Mouse (Mus musculus) stomach, embryonic 14.5 days (tissue): ENCODE results near the gene AI467606. TPM values are rescaled to one million over a fixed set of nuclear protein-coding genes. Genes with fewer than 3 reads are reported as not detected.

ENCODE experiments used
- ATAC-seq: fragments of 200-750 bp; cut with Nextera tagmentation; 2 replicates; pipeline ENCODE4 v1.8.0; 2017; ENCODE audit warnings: low read depth, moderate TSS enrichment; ENCODE audit not compliant: insufficient number of reproducible peaks, insufficient read depth, low FRiP score
- H3K27ac ChIP-seq: fragments of 300-500 bp; sonication (generic); 2 replicates; pipeline ENCODE4 v1.5.1; 2014; ENCODE audit warnings: mild to moderate bottlenecking, low read length, moderate library complexity, mixed read lengths
- H3K27me3 ChIP-seq: fragments of 300-500 bp; sonication (generic); 2 replicates; pipeline ENCODE4 v1.6.1; 2014; ENCODE audit warnings: low read length, control low read depth, mixed read lengths; ENCODE audit not compliant: control insufficient read depth, insufficient read depth
- H3K36me3 ChIP-seq: fragments of 300-500 bp; sonication (generic); 2 replicates; pipeline ENCODE4 v1.6.1; 2014; ENCODE audit warnings: mild to moderate bottlenecking, control low read depth, low read length, moderate library complexity, mixed read lengths; ENCODE audit not compliant: control insufficient read depth, insufficient read depth
- H3K4me1 ChIP-seq: fragments of 300-500 bp; sonication (generic); 2 replicates; pipeline ENCODE4 v1.6.1; 2014; ENCODE audit warnings: low read length, control low read depth, mixed read lengths; ENCODE audit not compliant: control insufficient read depth, insufficient read depth
- H3K4me2 ChIP-seq: fragments of 300-500 bp; sonication (generic); replicated peaks from 2 replicates; pipeline ENCODE4 v1.6.1; 2014; ENCODE audit warnings: low read depth, low read length, control low read depth
- H3K4me3 ChIP-seq: fragments of 300-500 bp; sonication (generic); 2 replicates; pipeline ENCODE4 v1.5.1; 2014; ENCODE audit warnings: low read depth, low read length, control low read depth
- H3K9ac ChIP-seq: fragments of 300-500 bp; sonication (generic); replicated peaks from 2 replicates; pipeline ENCODE4 v1.6.1; 2014; ENCODE audit warnings: low read depth, mild to moderate bottlenecking, control low read depth, low read length, moderate library complexity, mixed read lengths
- H3K9me3 ChIP-seq: fragments of 300-500 bp; sonication (generic); 2 replicates; pipeline ENCODE4 v1.6.1; 2016; ENCODE audit warnings: low read depth, low read length, control low read depth; ENCODE audit not compliant: control insufficient read depth
- WGBS: fragments of 180-500 bp; shearing (Covaris S2); extraction: QIAGEN DNeasy Blood & Tissue Kit; methylation state at CpG from one replicate; pipeline ENCODE4 v1.1.7; 2014; 5-methylcytosine and 5-hydroxymethylcytosine counted together
- polyA plus RNA-seq: library from polyadenylated mRNA; unstranded; fragments of >200 nt; fragmentation: Nextera tagmentation; extraction: Ambion mirVana; gene quantifications from 2 replicates; pipeline ENCODE4 v1.2.1, GENCODE M21; 2014

AI467606 gene
- polyA plus RNA-seq = 5.3 and 7.2 TPM in 2 replicates

DNA sequence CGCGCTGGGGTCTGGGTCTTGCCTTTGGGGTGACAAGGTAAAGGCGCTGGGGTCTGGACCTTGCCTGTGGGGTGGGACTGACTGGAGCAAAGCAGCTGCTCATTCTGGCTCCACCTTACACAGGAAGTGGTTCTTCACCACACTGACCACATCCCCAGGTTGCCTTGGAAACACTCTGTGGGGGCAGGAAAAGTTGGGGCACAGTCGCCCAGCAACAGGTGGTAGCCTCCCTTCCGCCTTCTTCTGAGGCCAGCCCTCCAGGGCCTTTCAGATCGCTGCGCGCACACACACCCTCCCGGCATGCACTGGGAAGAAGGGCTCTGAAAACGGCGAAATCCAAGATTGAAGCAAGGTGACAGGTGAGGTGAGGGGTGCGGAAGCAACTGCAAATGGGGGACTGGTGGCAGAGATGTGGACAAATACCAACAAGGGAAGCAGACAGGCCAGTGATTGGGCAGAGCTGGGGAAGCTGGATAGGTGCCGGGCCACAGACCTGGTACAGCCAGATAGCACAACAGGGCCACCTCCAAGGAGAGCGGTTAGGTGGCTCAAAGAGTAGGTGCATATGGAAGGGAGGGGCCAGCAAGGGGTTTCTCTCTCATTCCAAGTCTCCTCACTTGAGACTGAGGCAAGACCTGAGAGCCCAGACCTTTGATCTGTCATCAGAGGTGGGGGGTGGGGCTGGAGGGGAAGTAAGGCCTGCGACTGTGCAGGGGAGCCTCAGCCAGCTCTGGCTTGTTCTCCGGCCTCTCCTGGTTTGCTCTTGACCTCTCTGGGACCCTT, at the start of gene AI467606:
TSS of gene AI467606 (plus strand) at position 246 of the 783 bp plus-strand sequence.
- peak; percentile 50; the same call in 1 of the 2 replicates for ATAC-seq
- WGBS = 56% methylated on average over 16 of the region's 16 CpGs

DNA sequence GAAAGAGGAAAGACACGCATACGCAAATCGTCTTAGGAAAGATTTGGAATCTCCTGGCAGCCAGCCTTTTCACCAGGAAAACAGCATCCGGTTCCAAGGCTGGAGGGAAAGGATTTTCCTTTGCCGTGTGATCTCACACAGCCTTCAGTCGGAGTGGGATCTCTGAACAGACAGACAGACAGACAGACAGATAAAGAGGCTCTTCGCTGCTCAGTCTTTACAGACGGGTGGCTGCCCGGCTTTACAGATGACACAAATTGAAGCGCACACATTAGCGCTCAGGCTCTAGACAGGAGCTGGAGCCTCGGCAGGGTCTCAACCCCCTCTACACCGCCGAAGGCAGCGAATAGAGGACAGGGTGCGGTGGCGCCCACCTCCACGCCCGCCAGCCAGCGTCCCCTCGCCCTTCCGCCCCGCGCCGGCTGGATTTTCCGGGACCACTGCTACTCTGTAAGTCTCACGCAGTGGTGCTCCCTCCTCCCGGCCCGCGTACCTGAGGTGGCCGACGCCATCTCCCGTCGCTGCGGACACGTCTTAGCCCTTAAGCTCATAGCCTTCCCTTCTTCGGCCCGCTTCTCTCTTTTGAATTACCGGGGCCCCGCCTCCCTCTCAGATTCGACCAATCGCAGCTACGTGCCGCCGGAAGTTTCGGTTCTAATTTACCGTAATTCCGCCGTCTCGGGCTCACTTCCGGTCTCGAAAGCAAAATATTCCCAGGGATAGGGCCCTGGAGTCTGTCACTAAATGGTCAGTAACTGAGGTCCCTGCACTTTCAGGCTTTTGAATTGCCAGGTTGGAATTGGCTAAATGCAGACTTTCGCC, 49.1 kb upstream of the AI467606 start, which contains the start of gene Kif22:
TSS of gene Kif22 (minus strand) at position 621 of the 822 bp plus-strand sequence.
- peak within 1 kb of the TSS; percentile 54 for H3K9ac ChIP-seq
- H3K9me3 ChIP-seq = no peaks in the 10 kb centered on the region
- H3K4me3 ChIP-seq = peak within 1 kb of the TSS; percentile 62
- no peaks in the 10 kb centered on the region for H3K27me3 ChIP-seq
- H3K4me2 ChIP-seq = peak within 1 kb of the TSS; percentile 60
- WGBS = under 1% methylated on average over 53 of the region's 53 CpGs
- H3K4me1 ChIP-seq = peaks cover 6% of the 10 kb centered on the region
- ATAC-seq = peak; percentile 87
- H3K36me3 ChIP-seq = no peaks in the 10 kb centered on the region; the same call in 1 of the 2 replicates
- peak within 1 kb of the TSS; percentile 48; the same call in 1 of the 2 replicates for H3K27ac ChIP-seq

More for the DNA sequence above, at the start of gene AI467606:
- Histone ChIP-seq H3K36me3 (no peaks in the 10 kb centered on the region), H3K27me3 (no peaks in the 10 kb centered on the region), H3K4me2 (peak within 1 kb of the TSS; percentile 10; the same call in 1 of the 2 replicates), H3K27ac (peak within 1 kb of the TSS; percentile 6; the same call in 1 of the 2 replicates), H3K9ac (no peak within 1 kb of the TSS), H3K4me1 (0 out of 2 replicates have a peak, but pooled peaks cover 3% of the 10 kb centered on the region), H3K9me3 (no peaks in the 10 kb centered on the region), H3K4me3 (no peak within 1 kb of the TSS; the same call in 1 of the 2 replicates)

DNA sequence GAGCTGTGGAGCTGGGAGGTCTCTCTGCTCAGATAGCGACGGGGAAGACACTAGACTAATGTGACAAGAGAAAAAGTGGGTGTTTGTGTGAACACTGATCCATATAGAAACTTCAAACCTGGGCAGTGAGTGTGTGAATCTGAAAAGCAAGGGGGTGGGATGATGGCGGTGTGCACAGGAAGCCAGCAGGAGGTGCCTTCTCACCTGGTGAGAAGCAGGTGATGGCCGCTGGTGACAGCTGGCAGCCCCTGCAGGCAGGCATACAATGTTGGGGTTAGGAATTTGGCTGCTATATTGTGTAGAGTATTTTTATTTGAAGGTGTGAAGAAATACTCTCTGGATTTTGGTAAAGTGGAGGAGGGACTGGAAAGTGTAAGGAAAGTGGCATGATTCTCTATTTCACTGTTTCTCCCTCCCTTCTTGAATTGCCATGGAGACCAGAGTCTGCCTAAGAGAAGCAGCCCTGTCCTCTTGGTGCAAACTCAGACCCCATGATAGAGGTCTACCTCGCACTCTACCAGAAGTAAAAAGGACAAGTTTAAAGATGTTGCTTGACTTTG, 36.1 kb upstream of the AI467606 start:
- Histone ChIP-seq H3K4me3 (no peak overlapping the region), H3K27me3 (no peaks in the 10 kb centered on the region), H3K4me2 (no peak overlapping the region), H3K9me3 (no peaks in the 10 kb centered on the region), H3K4me1 (no peaks in the 10 kb centered on the region), H3K9ac (no peak overlapping the region), H3K27ac (no peak overlapping the region), H3K36me3 (no peaks in the 10 kb centered on the region)
- ATAC-seq = no peak
- 57% methylated on average over 5 of the region's 5 CpGs for WGBS

DNA sequence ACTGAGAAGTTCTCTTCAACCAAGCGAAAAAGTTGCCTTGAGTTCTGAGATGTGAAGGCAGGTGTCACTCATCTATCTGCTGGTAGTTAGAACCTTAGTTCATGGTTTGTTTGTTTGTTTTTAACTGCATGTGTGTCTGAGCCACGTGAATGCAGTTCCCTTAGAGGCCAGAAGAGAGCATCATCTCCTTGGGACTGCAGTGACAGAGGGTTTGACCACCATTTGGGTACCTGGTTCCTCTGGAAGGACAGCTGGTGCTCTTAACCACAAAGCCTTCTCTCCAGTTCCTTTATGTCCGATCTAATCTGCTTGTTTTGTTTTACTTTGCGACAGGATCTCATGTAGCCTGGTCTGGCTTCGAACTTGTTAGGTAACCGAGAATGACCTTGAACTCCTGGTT, 25.6 kb upstream of the AI467606 start:
- Histone ChIP-seq H3K9ac (no peak overlapping the region), H3K36me3 (no peaks in the 10 kb centered on the region), H3K9me3 (no peaks in the 10 kb centered on the region), H3K4me2 (no peak overlapping the region), H3K4me1 (no peaks in the 10 kb centered on the region), H3K4me3 (no peak overlapping the region), H3K27ac (no peak overlapping the region), H3K27me3 (no peaks in the 10 kb centered on the region)
- ATAC-seq = no peak
- WGBS = 85% methylated on average over 6 of the region's 6 CpGs

DNA sequence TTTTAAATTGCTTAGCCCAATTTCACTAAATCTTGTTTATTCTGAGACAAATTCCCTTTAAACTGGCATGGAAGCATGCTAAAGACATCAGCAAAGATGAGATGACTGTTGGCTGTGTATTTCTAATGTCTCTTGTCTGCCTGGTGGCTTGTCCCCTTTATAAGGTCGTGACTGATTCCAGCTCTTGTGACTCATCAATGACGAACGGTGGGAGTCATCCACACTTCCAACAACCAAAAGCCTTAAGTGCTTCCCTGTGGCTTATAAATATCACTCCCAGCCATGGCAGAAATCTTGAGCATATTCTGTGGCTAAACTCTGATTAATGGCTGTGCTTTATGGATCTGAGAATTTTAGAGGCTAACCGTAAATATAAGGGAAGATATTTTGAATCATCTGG, 24.8 kb upstream of the AI467606 start:
- Histone ChIP-seq H3K27me3 (no peaks in the 10 kb centered on the region), H3K4me2 (no peak overlapping the region), H3K27ac (no peak overlapping the region), H3K4me1 (no peaks in the 10 kb centered on the region), H3K36me3 (no peaks in the 10 kb centered on the region), H3K9me3 (no peaks in the 10 kb centered on the region), H3K4me3 (no peak overlapping the region), H3K9ac (no peak overlapping the region)
- no peak for ATAC-seq
- WGBS = 63% methylated on average over 4 of the region's 4 CpGs

DNA sequence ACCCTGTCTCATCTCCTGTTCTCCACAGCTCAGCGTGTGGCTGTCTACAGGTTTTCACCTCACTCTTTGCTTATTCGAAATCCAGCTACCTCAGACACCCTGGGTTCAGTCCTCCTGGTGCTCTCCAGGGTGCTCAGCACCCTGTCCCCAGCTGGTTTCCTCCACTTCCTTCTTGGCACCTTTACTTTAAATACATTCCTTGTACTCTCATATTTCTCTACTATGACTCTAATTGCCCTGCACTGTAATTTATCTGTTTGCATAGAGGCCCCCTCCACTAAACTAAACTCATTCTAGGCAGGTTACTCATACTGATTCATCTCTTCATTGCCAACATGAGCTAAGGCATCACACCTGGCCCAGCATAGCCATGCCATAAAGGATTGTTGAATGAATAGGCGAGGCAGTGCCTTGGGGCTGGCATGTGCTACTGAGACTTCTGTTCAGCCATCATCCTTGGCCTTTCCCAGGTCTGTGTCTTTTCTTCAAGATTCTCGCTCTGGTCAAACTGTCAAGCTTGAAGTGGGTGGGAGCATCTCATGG, 20.2 kb upstream of the AI467606 start:
- Histone ChIP-seq H3K9me3 (no peaks in the 10 kb centered on the region), H3K4me1 (no peaks in the 10 kb centered on the region), H3K36me3 (no peaks in the 10 kb centered on the region), H3K27ac (no peak overlapping the region), H3K9ac (no peak overlapping the region), H3K27me3 (no peaks in the 10 kb centered on the region), H3K4me2 (no peak overlapping the region), H3K4me3 (no peak overlapping the region)
- 66% methylated on average over 4 of the region's 4 CpGs for WGBS
- ATAC-seq = no peak

DNA sequence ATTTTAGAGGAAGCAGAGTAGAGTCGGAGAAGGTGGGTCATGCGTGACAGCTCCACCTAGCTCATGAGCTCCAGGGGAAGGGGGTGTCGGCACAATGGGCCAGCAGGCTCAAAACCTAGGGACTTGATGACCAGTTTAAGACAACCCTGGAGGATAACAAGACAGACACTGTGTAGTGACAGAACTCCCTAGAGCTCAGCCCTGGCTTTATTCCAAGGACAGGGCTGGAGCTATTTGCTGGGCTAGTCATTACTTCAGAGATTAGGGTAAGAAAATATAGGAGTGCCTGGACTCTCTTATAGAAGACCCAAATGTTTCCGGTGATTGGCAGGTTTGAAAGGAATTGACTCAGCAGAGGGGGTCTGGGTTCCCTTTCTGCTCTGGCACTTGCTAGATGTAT, 17.9 kb upstream of the AI467606 start:
- H3K9ac ChIP-seq = no peak overlapping the region
- no peaks in the 10 kb centered on the region for H3K27me3 ChIP-seq
- H3K9me3 ChIP-seq = no peaks in the 10 kb centered on the region
- ATAC-seq = no peak
- no peak overlapping the region for H3K4me2 ChIP-seq
- no peak overlapping the region for H3K4me3 ChIP-seq
- no peaks in the 10 kb centered on the region for H3K36me3 ChIP-seq
- no peak overlapping the region for H3K27ac ChIP-seq
- no peaks in the 10 kb centered on the region for H3K4me1 ChIP-seq
- WGBS = 92% methylated on average over 4 of the region's 4 CpGs

DNA sequence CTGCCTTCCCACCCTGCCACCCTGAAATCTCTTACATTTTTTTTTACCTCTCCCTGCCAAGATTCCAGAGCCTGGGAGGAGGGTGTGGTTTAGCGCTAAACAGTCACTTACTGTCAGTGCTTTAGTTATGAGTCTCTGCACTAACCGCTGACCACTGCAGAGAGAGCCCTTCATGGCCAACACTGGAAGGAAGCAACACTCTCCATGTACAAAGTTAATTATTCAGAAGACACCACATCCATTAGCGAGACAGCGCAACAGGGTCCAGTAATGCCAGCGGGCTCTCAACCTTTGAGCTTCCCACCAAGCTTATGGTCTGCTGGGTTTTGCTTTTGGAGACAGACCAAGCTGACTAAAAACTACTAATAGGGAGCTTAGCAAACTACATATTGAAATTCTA, 15.0 kb upstream of the AI467606 start:
- Histone ChIP-seq H3K9ac (no peak overlapping the region), H3K4me3 (no peak overlapping the region), H3K4me2 (no peak overlapping the region), H3K9me3 (no peaks in the 10 kb centered on the region), H3K4me1 (no peaks in the 10 kb centered on the region), H3K27ac (no peak overlapping the region), H3K36me3 (no peaks in the 10 kb centered on the region), H3K27me3 (no peaks in the 10 kb centered on the region)
- 87% methylated on average over 5 of the region's 5 CpGs for WGBS
- ATAC-seq = no peak
